Mouse (Mus musculus) kidney, adult 2 months (tissue): ENCODE measurements around the gene Senp7. TPM values are rescaled to one million over a fixed set of nuclear protein-coding genes. Genes with fewer than 3 reads are reported as not detected.
"Not testable (repeated sequence)": the region's sequence is repeated elsewhere in the genome, so short reads cannot be mapped to it uniquely, and the experiment has no call there.

Experiments used
- DNase-seq: peaks from one replicate; pipeline ENCODE4 v3.0.0; 2021
- H3K27ac ChIP-seq: fragments of 200-500 bp; 2 replicates; pipeline ENCODE4 v1.5.1; 2012; ENCODE audit warnings: low read depth, low read length, control low read depth, inconsistent platforms; ENCODE audit not compliant: insufficient read depth
- H3K27me3 ChIP-seq: fragments of 200-500 bp; replicated peaks from 2 replicates; pipeline ENCODE4 v1.6.1; 2012; ENCODE audit warnings: mild to moderate bottlenecking, moderate library complexity, low read length, inconsistent platforms; ENCODE audit not compliant: control insufficient read depth, insufficient read depth
- H3K36me3 ChIP-seq: fragments of 200-500 bp; 2 replicates; pipeline ENCODE4 v1.6.1; 2012; ENCODE audit warnings: mild to moderate bottlenecking, moderate library complexity, low read length, inconsistent platforms; ENCODE audit not compliant: control insufficient read depth, insufficient read depth
- H3K4me1 ChIP-seq: fragments of 200-500 bp; 2 replicates; pipeline ENCODE4 v1.6.1; 2011; ENCODE audit warnings: low read length; ENCODE audit not compliant: control insufficient read depth, insufficient read depth
- H3K4me3 ChIP-seq: fragments of 200-500 bp; 2 replicates; pipeline ENCODE4 v1.5.1; 2011; ENCODE audit warnings: mild to moderate bottlenecking, low read depth, low read length, control low read depth; ENCODE audit not compliant: insufficient read depth
- CTCF ChIP-seq: fragments of 200-500 bp; conservative IDR thresholded peaks from 2 replicates; pipeline ENCODE4 v1.5.1; 2011; ENCODE audit warnings: low read depth, mild to moderate bottlenecking, control low read depth, low read length, moderate library complexity, mixed read lengths; ENCODE audit not compliant: insufficient read depth, insufficient read length
- POLR2A ChIP-seq: fragments of 200-500 bp; IDR thresholded peaks from one replicate; pipeline ENCODE4 v1.6.1; 2011; ENCODE audit warnings: low read depth, low read length, control low read depth
- WGBS: fragments of 180-500 bp; shearing (Covaris S2); methylation state at CpG from one replicate; pipeline ENCODE4 v1.1.7; 2018; 5-methylcytosine and 5-hydroxymethylcytosine counted together
- polyA plus RNA-seq: library from polyadenylated mRNA; depleted of rRNA; stranded (reverse); fragments of >200 nt; gene quantifications from 2 replicates; pipeline ENCODE4 v1.2.3, GENCODE M21; 2012; rRNA removed

Gene Senp7
- 2.9 and 3.1 TPM in 2 replicates for polyA plus RNA-seq

- not testable (repeated sequence) for H3K4me1 ChIP-seq, H3K27ac ChIP-seq, H3K27me3 ChIP-seq, H3K36me3 ChIP-seq, DNase-seq, H3K4me3 ChIP-seq
- WGBS = no CpG with 5 or more reads among the region's 4 CpGs
Measured at GRCm38 (mm10) chr16:56048038-56048437, at the start of gene Senp7. Senp7 (plus strand) TSS chr16:56048338.

GRCm38 (mm10) chr16:56006798-56007197 lies 41.3 kb upstream of the Senp7 start:
- H3K36me3 ChIP-seq = peaks cover 3% of the 10 kb centered on the region
- WGBS = 92% methylated on average over 11 of the region's 11 CpGs
- no peaks in the 10 kb centered on the region for H3K4me1 ChIP-seq
- no peak overlapping the region for H3K4me3 ChIP-seq
- H3K27me3 ChIP-seq = no peaks in the 10 kb centered on the region
- TF ChIP-seq POLR2A = no peak
- no peak for TF ChIP-seq CTCF
- DNase-seq = no peak
- no peak overlapping the region for H3K27ac ChIP-seq

GRCm38 (mm10) chr16:56008862-56009261 lies 39.3 kb upstream of the Senp7 start:
- no peak for DNase-seq
- TF ChIP-seq POLR2A (no peak), CTCF (no peak)
- H3K4me1 ChIP-seq = no peaks in the 10 kb centered on the region
- no peak overlapping the region for H3K4me3 ChIP-seq
- no peak overlapping the region for H3K27ac ChIP-seq
- peaks cover 3% of the 10 kb centered on the region; the same call in 1 of the 2 replicates for H3K36me3 ChIP-seq
- 88% methylated on average over 1 of the region's 1 CpGs for WGBS
- no peaks in the 10 kb centered on the region for H3K27me3 ChIP-seq

GRCm38 (mm10) chr16:56012789-56013743 lies 35.1 kb upstream of the Senp7 start:
- TF ChIP-seq CTCF (no peak), POLR2A (no peak)
- peaks cover 3% of the 10 kb centered on the region for H3K36me3 ChIP-seq
- DNase-seq = no peak
- no peak overlapping the region for H3K4me3 ChIP-seq
- no peak overlapping the region for H3K27ac ChIP-seq
- no peaks in the 10 kb centered on the region for H3K4me1 ChIP-seq
- WGBS = 84% methylated on average over 10 of the region's 10 CpGs
- no peaks in the 10 kb centered on the region for H3K27me3 ChIP-seq

- no peak for DNase-seq
- 60% methylated on average over 7 of the region's 7 CpGs for whole genome bisulfite sequencing
- Histone ChIP-seq H3K4me1 (no peaks in the 10 kb centered on the region), H3K4me3 (no peak overlapping the region), H3K27ac (no peak overlapping the region; the same call in 1 of the 2 replicates), H3K27me3 (no peaks in the 10 kb centered on the region), H3K36me3 (peaks cover 9% of the 10 kb centered on the region)
- no peak for TF ChIP-seq CTCF
- TF ChIP-seq POLR2A = no peak
Measured at GRCm38 (mm10) chr16:56014076-56014475, 34.1 kb upstream of the Senp7 start.

GRCm38 (mm10) chr16:56019660-56020059 lies 28.5 kb upstream of the Senp7 start:
- no peak for DNase-seq
- no peaks in the 10 kb centered on the region for H3K4me1 ChIP-seq
- no peak overlapping the region for H3K4me3 ChIP-seq
- H3K27me3 ChIP-seq = no peaks in the 10 kb centered on the region
- peaks cover 11% of the 10 kb centered on the region for H3K36me3 ChIP-seq
- no peak for TF ChIP-seq CTCF
- no peak for TF ChIP-seq POLR2A
- WGBS = 93% methylated on average over 7 of the region's 7 CpGs
- no peak overlapping the region for H3K27ac ChIP-seq

- no peaks in the 10 kb centered on the region for H3K27me3 ChIP-seq
- 25% methylated on average over 12 of the region's 12 CpGs for WGBS
- H3K4me1 ChIP-seq = no peaks in the 10 kb centered on the region; the same call in 1 of the 2 replicates
- H3K36me3 ChIP-seq = no peaks in the 10 kb centered on the region; the same call in 1 of the 2 replicates
- peak overlapping the region; percentile 97 for H3K4me3 ChIP-seq
- no peak for TF ChIP-seq POLR2A
- no peak for TF ChIP-seq CTCF
- no peak overlapping the region for H3K27ac ChIP-seq
- DNase-seq = no peak
Measured at GRCm38 (mm10) chr16:56027854-56028629, 20.1 kb upstream of the Senp7 start.
